Mouse (Mus musculus) myocyte (in vitro differentiated cells): ENCODE measurements around the gene Srsf10. TPM values are rescaled to one million over a fixed set of nuclear protein-coding genes. Genes with fewer than 3 reads are reported as not detected.

Experiments
- H3K27me3 ChIP-seq: one replicate; pipeline ENCODE4 v1.6.1; 2011; ENCODE audit not compliant: control insufficient read depth, insufficient read depth, insufficient read length
- H3K36me3 ChIP-seq: one replicate; pipeline ENCODE4 v1.6.1; 2011; ENCODE audit not compliant: control insufficient read depth, insufficient read depth
- H3K4me2 ChIP-seq: one replicate; pipeline ENCODE4 v1.6.1; 2011; ENCODE audit warnings: low read depth, control low read depth
- H3K4me3 ChIP-seq: one replicate; pipeline ENCODE4 v1.5.1; 2011; ENCODE audit warnings: mild to moderate bottlenecking, control low read depth, moderate library complexity
- H3K79me2 ChIP-seq: one replicate; pipeline ENCODE4 v1.6.1; 2011; ENCODE audit not compliant: control insufficient read depth, insufficient read depth
- H3ac ChIP-seq: one replicate; pipeline ENCODE4 v1.6.1; 2011; ENCODE audit not compliant: control insufficient read depth, insufficient read length
- CEBPB ChIP-seq: IDR thresholded peaks from 2 replicates; pipeline ENCODE4 v1.6.1; 2011; ENCODE audit warnings: mild to moderate bottlenecking, moderate library complexity; ENCODE audit not compliant: poor library complexity, insufficient read depth, severe bottlenecking
- E2F4 ChIP-seq: IDR thresholded peaks from one replicate; pipeline ENCODE4 v1.6.1; 2011; ENCODE audit warnings: mild to moderate bottlenecking, control low read depth, moderate library complexity; ENCODE audit not compliant: insufficient read depth
- MAX ChIP-seq: IDR thresholded peaks from one replicate; pipeline ENCODE4 v1.6.1; 2011; ENCODE audit warnings: low read depth, mild to moderate bottlenecking, control low read depth
- MYOD1 ChIP-seq, 3 experiments: IDR thresholded peaks; one replicate each; pipeline ENCODE4 v1.6.1; 2011; ENCODE audit warnings: control low read depth in 2 of 3, low read depth in 2 of 3, mild to moderate bottlenecking in 2 of 3, moderate library complexity in 1 of 3; ENCODE audit not compliant: insufficient read length in 2 of 3, control insufficient read depth in 1 of 3
- MYOG ChIP-seq, 3 experiments: IDR thresholded peaks; one replicate each; pipeline ENCODE4 v1.6.1; 2011; ENCODE audit warnings: control low read depth in 2 of 3, low read depth in 2 of 3, mild to moderate bottlenecking in 2 of 3; ENCODE audit not compliant: insufficient read length in 2 of 3, control insufficient read depth in 1 of 3, insufficient read depth in 1 of 3
- POLR2A ChIP-seq: IDR thresholded peaks from one replicate; pipeline ENCODE4 v1.6.1; 2011; ENCODE audit warnings: low read depth, mild to moderate bottlenecking, control low read depth, moderate library complexity; ENCODE audit not compliant: insufficient read length
- POLR2AphosphoS2 ChIP-seq: IDR thresholded peaks from one replicate; pipeline ENCODE4 v1.6.1; 2011; ENCODE audit warnings: low read depth, control low read depth; ENCODE audit not compliant: insufficient read length
- REST ChIP-seq: IDR thresholded peaks from one replicate; pipeline ENCODE4 v1.6.1; 2011; ENCODE audit warnings: mild to moderate bottlenecking, control low read depth, moderate library complexity; ENCODE audit not compliant: insufficient read depth, insufficient read length
- SRF ChIP-seq: IDR thresholded peaks from one replicate; pipeline ENCODE4 v1.6.1; 2011; ENCODE audit warnings: low read depth; ENCODE audit not compliant: control insufficient read depth, insufficient read length
- TCF12 ChIP-seq: IDR thresholded peaks from one replicate; pipeline ENCODE4 v1.6.1; 2011; ENCODE audit warnings: mild to moderate bottlenecking, control low read depth; ENCODE audit not compliant: poor library complexity, insufficient read depth, severe bottlenecking
- TCF3 ChIP-seq: IDR thresholded peaks from one replicate; pipeline ENCODE4 v1.6.1; 2011; ENCODE audit warnings: low read depth, control low read depth; ENCODE audit not compliant: insufficient read length
- USF1 ChIP-seq: IDR thresholded peaks from one replicate; pipeline ENCODE4 v1.6.1; 2011; ENCODE audit warnings: low read depth, mild to moderate bottlenecking, control low read depth, moderate library complexity
- polyA plus RNA-seq: library from polyadenylated mRNA; unstranded; fragments of >200 nt; fragmentation: generic; extraction: Trizol; gene quantifications from one replicate; pipeline ENCODE4 v1.2.1, GENCODE M21; 2012; ENCODE audit warnings: missing spikeins

The Srsf10 gene
- 22.3 TPM for polyA plus RNA-seq

DNA sequence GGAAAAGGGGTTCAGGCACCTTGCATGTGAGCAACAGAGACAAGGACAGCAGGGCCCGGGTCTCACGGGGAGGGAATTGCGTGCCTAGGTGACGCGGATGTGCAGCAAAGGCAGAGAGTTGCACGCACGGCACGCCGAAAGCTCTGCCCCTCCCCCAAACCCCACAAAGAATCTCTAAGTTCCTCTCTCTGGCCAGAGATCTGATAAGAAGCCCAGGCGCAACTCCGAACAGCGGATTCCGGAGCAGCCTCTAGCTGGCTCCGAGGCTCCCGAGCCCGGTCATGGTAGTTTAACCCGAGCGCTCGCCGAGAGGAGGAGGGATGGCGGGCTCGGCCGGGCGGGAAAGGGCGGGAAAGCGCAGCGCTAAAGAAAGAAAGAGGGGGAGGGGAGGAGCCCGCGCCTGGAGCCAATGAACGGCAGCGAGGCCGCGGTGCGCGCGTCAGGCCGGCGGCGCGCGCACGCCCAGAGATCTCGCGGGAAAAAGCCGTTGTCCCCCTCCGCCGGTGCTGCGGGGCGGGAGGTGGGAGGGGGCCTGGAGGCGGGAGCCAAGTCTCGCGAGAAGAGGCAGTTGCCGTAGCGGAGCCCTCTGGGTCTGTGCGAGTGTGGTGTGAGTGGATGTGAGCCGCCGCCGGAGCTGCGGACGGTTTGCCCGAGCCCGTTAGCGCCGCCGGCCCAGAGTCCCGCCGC, at the start of gene Srsf10:
TSS of gene Srsf10 (plus strand) at position 212 of the 687 bp plus-strand sequence.
- H3K36me3 ChIP-seq = no peaks in the 10 kb centered on the region
- peak within 1 kb of the TSS; percentile 82 for H3K4me3 ChIP-seq
- TF ChIP-seq TCF3 (no peak), MYOD1 (IDR thresholded peaks at IDR 0.05; ENCODE audit: control insufficient read depth in 1 of 3, insufficient read length in 2 of 3, low read depth in 2 of 3) (no peak), POLR2A (peak; percentile 89), E2F4 (peak; percentile 77), MAX (no peak), SRF (no peak), POLR2AphosphoS2 (peak; percentile 89), MYOG (IDR thresholded peaks at IDR 0.05; ENCODE audit: control insufficient read depth in 1 of 3, insufficient read depth in 1 of 3, insufficient read length in 2 of 3, low read depth in 2 of 3) (no peak), USF1 (no peak), REST (no peak)
- no peaks in the 10 kb centered on the region for H3K27me3 ChIP-seq
- peaks cover 42% of the 10 kb centered on the region for H3K79me2 ChIP-seq
- peak within 1 kb of the TSS; percentile 93 for H3ac ChIP-seq
- H3K4me2 ChIP-seq = peak within 1 kb of the TSS; percentile 87

DNA sequence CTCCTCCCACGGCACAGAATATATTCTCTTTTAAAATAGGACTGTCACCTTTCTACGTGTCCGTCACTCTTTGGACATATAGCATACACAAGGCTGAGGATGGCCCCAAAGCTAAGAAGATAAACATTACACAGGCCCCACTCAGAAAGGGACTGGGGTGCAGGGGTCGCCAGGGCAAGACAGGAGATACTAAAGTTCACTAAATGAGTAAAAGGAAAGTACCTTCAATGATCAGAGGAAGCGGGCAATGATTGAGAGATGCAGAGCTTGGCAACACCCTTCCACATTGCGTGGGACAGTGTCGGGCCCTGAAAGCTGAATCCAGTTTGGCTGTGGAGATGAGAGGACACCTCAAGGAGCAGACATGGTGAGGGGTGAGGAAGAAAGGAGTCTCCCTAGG, 40.7 kb upstream of the Srsf10 start:
- no peak overlapping the region for H3K4me3 ChIP-seq
- no peak overlapping the region for H3K4me2 ChIP-seq
- TF ChIP-seq E2F4 (no peak), CEBPB (no peak), USF1 (no peak)
- H3K27me3 ChIP-seq = no peaks in the 10 kb centered on the region
- H3K36me3 ChIP-seq = no peaks in the 10 kb centered on the region
- H3K79me2 ChIP-seq = no peaks in the 10 kb centered on the region
- H3ac ChIP-seq = no peak overlapping the region

DNA sequence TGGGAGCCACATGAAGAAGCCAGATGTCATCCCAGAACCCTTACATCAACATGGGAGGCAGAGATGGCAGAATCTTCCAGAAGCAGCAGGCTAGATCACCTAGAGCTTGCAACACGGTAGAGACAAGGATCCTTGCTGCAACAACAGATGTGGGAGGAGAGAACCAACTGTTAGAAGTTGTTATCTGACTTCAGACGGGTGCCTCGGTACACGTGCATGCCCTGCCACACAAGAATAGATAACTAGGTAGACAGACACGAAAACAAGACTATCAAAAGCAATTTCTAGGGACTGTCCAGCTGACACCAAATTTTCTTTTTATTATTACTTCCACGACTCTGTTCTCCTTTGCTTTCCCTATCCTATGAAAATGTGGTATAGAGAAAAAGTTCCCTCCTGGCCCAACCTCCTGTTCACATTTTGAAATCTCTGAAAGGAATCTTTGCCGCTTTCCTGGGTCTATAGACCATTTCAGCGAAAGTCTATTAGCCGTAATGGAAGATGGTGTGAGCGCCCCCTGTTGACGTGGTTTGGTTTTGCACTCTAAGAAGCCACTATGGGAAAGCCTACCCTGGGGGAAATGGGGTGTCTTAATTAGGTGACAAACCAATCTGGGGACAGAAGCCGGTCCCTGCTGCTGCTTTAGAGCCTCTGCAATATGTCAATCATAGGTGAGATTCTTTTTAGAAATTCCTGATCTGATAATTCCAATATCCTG, 38.5 kb upstream of the Srsf10 start:
- H3ac ChIP-seq = no peak overlapping the region
- no peak for TF ChIP-seq REST
- no peak for TF ChIP-seq SRF
- no peak for TF ChIP-seq POLR2A
- no peak for TF ChIP-seq POLR2AphosphoS2
- no peak for TF ChIP-seq MYOG (IDR thresholded peaks at IDR 0.05; ENCODE audit: control insufficient read depth in 1 of 3, insufficient read depth in 1 of 3, insufficient read length in 2 of 3, low read depth in 2 of 3)
- H3K27me3 ChIP-seq = no peaks in the 10 kb centered on the region
- H3K4me2 ChIP-seq = no peak overlapping the region
- no peaks in the 10 kb centered on the region for H3K36me3 ChIP-seq
- H3K79me2 ChIP-seq = no peaks in the 10 kb centered on the region
- H3K4me3 ChIP-seq = no peak overlapping the region

DNA sequence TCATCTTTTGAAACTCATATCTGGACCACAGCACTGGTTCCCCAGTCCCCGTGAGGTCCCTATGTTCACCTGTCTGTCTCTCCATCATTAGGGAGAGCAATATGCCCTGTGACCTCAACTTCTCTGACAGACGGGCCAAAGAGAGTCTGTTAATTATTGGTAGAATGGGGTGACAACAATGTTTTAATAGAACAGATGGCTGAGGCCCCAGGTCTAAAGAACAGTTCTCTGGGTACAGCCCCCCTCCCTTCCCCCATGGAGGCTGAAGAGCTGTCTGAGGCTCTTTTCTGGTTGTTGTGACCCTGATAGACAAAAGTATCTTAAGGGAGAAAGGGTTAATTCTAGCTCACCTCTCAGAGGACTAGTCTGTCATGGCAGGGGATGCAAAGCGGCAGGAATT, 37.2 kb upstream of the Srsf10 start:
- no peak overlapping the region for H3K4me2 ChIP-seq
- H3K4me3 ChIP-seq = no peak overlapping the region

More for the DNA sequence above, 37.2 kb upstream of the Srsf10 start:
- TF ChIP-seq USF1 = no peak
- TF ChIP-seq POLR2A = no peak
- no peak for TF ChIP-seq MYOD1 (IDR thresholded peaks at IDR 0.05; ENCODE audit: control insufficient read depth in 1 of 3, insufficient read length in 2 of 3, low read depth in 2 of 3)
- TF ChIP-seq TCF3 = no peak
- no peak for TF ChIP-seq POLR2AphosphoS2
- no peak for TF ChIP-seq MAX
- no peak for TF ChIP-seq CEBPB
- TF ChIP-seq TCF12 = no peak
- TF ChIP-seq E2F4 = no peak
- TF ChIP-seq SRF = no peak
- no peak for TF ChIP-seq REST
- no peak for TF ChIP-seq MYOG (IDR thresholded peaks at IDR 0.05; ENCODE audit: control insufficient read depth in 1 of 3, insufficient read depth in 1 of 3, insufficient read length in 2 of 3, low read depth in 2 of 3)
- H3K27me3 ChIP-seq = no peaks in the 10 kb centered on the region
- no peak overlapping the region for H3ac ChIP-seq
- no peaks in the 10 kb centered on the region for H3K79me2 ChIP-seq
- no peaks in the 10 kb centered on the region for H3K36me3 ChIP-seq
